Mouse (Mus musculus): ENCODE measurements around the gene Memo1.
"Not testable (repeated sequence)": the region's sequence is repeated elsewhere in the genome, so short reads cannot be mapped to it uniquely, and the experiment has no call there.

- not testable (repeated sequence) for TF ChIP-seq ZNF384 (IDR thresholded peaks at IDR 0.05; ENCODE audit: low read depth, low read length); ZC3H11A (IDR thresholded peaks at IDR 0.05; ENCODE audit: borderline replicate concordance, low read depth, low read length); HCFC1 (IDR thresholded peaks at IDR 0.05; ENCODE audit: borderline replicate concordance, insufficient read depth, low read length); CHD2 (IDR thresholded peaks at IDR 0.05; ENCODE audit: low read depth, low read length); MAFK (IDR thresholded peaks at IDR 0.05; ENCODE audit: insufficient read depth, low read depth, low read length)
Measured at GRCm38 (mm10) chr17:74327195-74327594, 31.9 kb upstream of the Memo1 start.

Measured in ES-E14 (cell line).